In the genomic region with DNA sequence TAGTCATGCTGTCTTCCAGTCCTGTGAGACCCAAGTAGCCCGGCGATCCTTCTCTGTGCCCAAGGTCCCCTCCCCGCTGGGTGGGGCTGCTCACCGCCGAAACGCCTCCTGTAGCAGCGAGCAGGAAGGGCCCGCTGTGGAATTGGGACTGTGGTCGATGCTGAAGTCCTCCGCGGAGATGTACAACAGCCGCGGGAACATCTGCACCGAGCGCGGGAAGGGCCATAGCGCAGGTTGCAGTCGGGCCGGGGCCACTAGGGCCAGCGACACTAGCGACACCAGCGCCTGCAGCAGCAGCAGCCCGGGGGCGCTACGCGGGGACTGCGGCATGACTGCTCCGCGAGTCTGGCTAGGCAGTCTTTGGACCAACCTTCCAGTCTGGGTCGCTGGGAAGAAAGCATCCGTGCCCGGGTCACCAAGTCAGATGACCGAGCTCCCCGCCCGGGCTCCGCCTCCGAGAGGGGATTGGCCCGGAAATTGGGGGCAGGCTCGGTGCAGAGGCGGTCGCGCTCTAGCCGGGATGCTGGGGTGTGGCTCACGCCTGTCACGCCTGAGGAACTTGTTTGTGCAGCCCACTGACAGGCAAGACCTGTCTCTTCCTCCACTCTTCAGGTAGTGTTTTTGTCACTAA, we compare ENCODE assay signal across 8 mouse cellular contexts. TPM values are rescaled to one million over a fixed set of nuclear protein-coding genes. Genes with fewer than 3 reads are reported as not detected.
DNase-seq lines count a peak whose midpoint lies in the region; ATAC-seq and TF ChIP-seq lines count a peak whose summit lies in the region.

TSS of gene Hexb (minus strand) at position 426 of the 631 bp plus-strand sequence.

- H3K9me3 ChIP-seq in heart, embryonic 10.5 days: no peaks in the 10 kb centered on the region
- no peaks in the 10 kb centered on the region for H3K9me3 ChIP-seq in kidney, embryonic 15.5 days (replicated peaks)

- ATAC-seq in erythroblast, adult 5-6 weeks (replicated peaks; ENCODE audit: low FRiP score, poor library complexity, severe bottlenecking): peak; percentile 96
- ATAC-seq in kidney, embryonic 15.5 days (replicated peaks; ENCODE audit: low FRiP score): peak; percentile 97
- peak; percentile 89 for ATAC-seq in monocyte, adult 5-6 weeks (replicated peaks; ENCODE audit: insufficient number of reproducible peaks, low FRiP score, low TSS enrichment, poor library complexity, severe bottlenecking)

- no peak for TF ChIP-seq POLR2A in liver, adult 2 months (IDR thresholded peaks at IDR 0.05; ENCODE audit: extremely low read depth, insufficient read depth, low read length)

- H3K79me2 ChIP-seq in liver, adult 2 months (ENCODE audit: control insufficient read depth, insufficient read depth, low read length): no peaks in the 10 kb centered on the region

- H3K4me3 ChIP-seq in heart, embryonic 10.5 days: peak within 1 kb of the TSS; percentile 84
- peak within 1 kb of the TSS; percentile 64 for H3K4me3 ChIP-seq in kidney, embryonic 15.5 days (replicated peaks)
- H3K4me3 ChIP-seq in liver, adult 2 months (ENCODE audit: insufficient read depth, low read depth, low read length): peak within 1 kb of the TSS; percentile 67

- H3K27me3 ChIP-seq in heart, embryonic 10.5 days (ENCODE audit: insufficient read depth, poor library complexity, severe bottlenecking): no peaks in the 10 kb centered on the region; the same call in 1 of the 2 replicates
- H3K27me3 ChIP-seq in kidney, embryonic 15.5 days: no peaks in the 10 kb centered on the region
- no peaks in the 10 kb centered on the region for H3K27me3 ChIP-seq in liver, adult 2 months (ENCODE audit: control insufficient read depth, insufficient read depth, low read length)

- H3K27ac ChIP-seq in heart, embryonic 10.5 days: peak within 1 kb of the TSS; percentile 89
- H3K27ac ChIP-seq in kidney, embryonic 15.5 days: peak within 1 kb of the TSS; percentile 88
- H3K27ac ChIP-seq in liver, adult 2 months (replicated peaks; ENCODE audit: insufficient read depth, low read depth, low read length): no peak within 1 kb of the TSS

- H3K4me2 ChIP-seq in kidney, embryonic 15.5 days: peak within 1 kb of the TSS; percentile 94

- peaks cover 12% of the 10 kb centered on the region; the same call in 1 of the 2 replicates for H3K4me1 ChIP-seq in heart, embryonic 10.5 days
- H3K4me1 ChIP-seq in kidney, embryonic 15.5 days: peaks cover 13% of the 10 kb centered on the region; the same call in 1 of the 2 replicates
- H3K4me1 ChIP-seq in liver, adult 2 months (ENCODE audit: control insufficient read depth, insufficient read depth, low read length): peaks cover 2% of the 10 kb centered on the region; the same call in 1 of the 2 replicates

- peak; percentile 90 for DNase-seq in CD4-positive helper T cell, adult 2 months (ENCODE audit: low read depth, low spot score)
- DNase-seq in brain, adult 2 months (ENCODE audit: low read depth, low spot score): peak; percentile 92
- DNase-seq in heart, embryonic 10.5 days (ENCODE audit: low spot score): peak; percentile 95
- DNase-seq in liver, adult 2 months (ENCODE audit: extremely low read depth, low read depth, low spot score): peak; percentile 69
- peak; percentile 96 for DNase-seq in spleen, postnatal 36 days (ENCODE audit: low spot score in 2 of 2)

- no peaks in the 10 kb centered on the region for H3K36me3 ChIP-seq in heart, embryonic 10.5 days
- H3K36me3 ChIP-seq in kidney, embryonic 15.5 days: no peaks in the 10 kb centered on the region
- no peaks in the 10 kb centered on the region for H3K36me3 ChIP-seq in liver, adult 2 months (ENCODE audit: control insufficient read depth, insufficient read depth, low read length)

- WGBS in heart, embryonic 10.5 days: under 1% methylated on average over 45 of the region's 45 CpGs
- WGBS in kidney, embryonic 15.5 days: under 1% methylated on average over 45 of the region's 45 CpGs
- under 1% methylated on average over 45 of the region's 45 CpGs for WGBS in liver, adult 2 months

- peak; percentile 28 for TF ChIP-seq CTCF in liver, adult 2 months (IDR thresholded peaks at IDR 0.05; ENCODE audit: low read depth, low read length)

- peak within 1 kb of the TSS; percentile 64 for H3K9ac ChIP-seq in kidney, embryonic 15.5 days
- H3K9ac ChIP-seq in liver, adult 2 months (ENCODE audit: low read depth, low read length): peak within 1 kb of the TSS; percentile 71

RNA-seq across cellular contexts. Expression of gene Hexb, which starts in this region (rescaled TPM):
- total RNA-seq in erythroblast, adult 5-6 weeks (2015; ENCODE audit: low replicate concordance): 43.3 and 54.6 TPM in 2 replicates
- 18.8 and 34.1 TPM in 2 replicates for total RNA-seq in erythroblast, adult 5-6 weeks (2017; ENCODE audit: low replicate concordance)
- polyA plus RNA-seq in heart, embryonic 10.5 days (2016; fragmentation: Nextera tagmentation; extraction: Ambion mirVana): 23.3 and 24.9 TPM in 2 replicates
- polyA plus RNA-seq in kidney, embryonic 15.5 days (2015; fragmentation: Nextera tagmentation; extraction: Ambion mirVana): 34.6 and 36.7 TPM in 2 replicates
- total RNA-seq in liver, adult 2 months (2014; rRNA removed): 41.4 and 48.1 TPM in 2 replicates
- 43.1 and 54.7 TPM in 2 replicates for polyA plus RNA-seq in liver, adult 2 months (2012; rRNA removed)
- 72.1 to 103 TPM (median 100 TPM) in 3 replicates for total RNA-seq in monocyte, adult 5-6 weeks (2017)
